Mouse (Mus musculus) heart, postnatal 0 days (tissue): Measurements from ENCODE around the gene C1ql2. TPM values are rescaled to one million over a fixed set of nuclear protein-coding genes. Genes with fewer than 3 reads are reported as not detected.

Source experiments
- ATAC-seq: fragments of 200-750 bp; cut with Nextera tagmentation; 2 replicates; pipeline ENCODE4 v1.8.0; 2017; ENCODE audit warnings: low read depth, moderate number of reproducible peaks, moderate library complexity; ENCODE audit not compliant: insufficient read depth
- DNase-seq: peaks from one replicate; pipeline ENCODE4 v3.0.0-alpha.2; 2016; ENCODE audit warnings: low spot score
- H3K27ac ChIP-seq: fragments of 300-500 bp; sonication (generic); 2 replicates; pipeline ENCODE4 v1.5.1; 2014; ENCODE audit warnings: low read depth, mild to moderate bottlenecking
- H3K27me3 ChIP-seq: fragments of 300-500 bp; sonication (generic); 2 replicates; pipeline ENCODE4 v1.6.1; 2014; ENCODE audit warnings: low read length, mixed read lengths; ENCODE audit not compliant: control insufficient read depth, insufficient read depth
- H3K36me3 ChIP-seq: fragments of 300-500 bp; sonication (generic); replicated peaks from 2 replicates; pipeline ENCODE4 v1.6.1; 2014; ENCODE audit warnings: low read length, mixed read lengths; ENCODE audit not compliant: control insufficient read depth, insufficient read depth
- H3K4me1 ChIP-seq: fragments of 300-500 bp; sonication (generic); 2 replicates; pipeline ENCODE4 v1.6.1; 2014; ENCODE audit warnings: antibody characterized with exemption; ENCODE audit not compliant: control insufficient read depth, insufficient read depth
- H3K4me2 ChIP-seq: fragments of 300-500 bp; sonication (generic); 2 replicates; pipeline ENCODE4 v1.6.1; 2014; ENCODE audit warnings: low read depth, mild to moderate bottlenecking, low read length, moderate library complexity
- H3K4me3 ChIP-seq: fragments of 300-500 bp; sonication (generic); 2 replicates; pipeline ENCODE4 v1.5.1; 2014; ENCODE audit warnings: low read depth, low read length
- H3K9ac ChIP-seq: fragments of 300-500 bp; sonication (generic); replicated peaks from 2 replicates; pipeline ENCODE4 v1.6.1; 2014; ENCODE audit warnings: low read depth, low read length, mixed read lengths
- H3K9me3 ChIP-seq: fragments of 300-500 bp; sonication (generic); replicated peaks from 2 replicates; pipeline ENCODE4 v1.6.1; 2016; ENCODE audit warnings: low read length; ENCODE audit not compliant: control insufficient read depth
- CTCF ChIP-seq: IDR thresholded peaks from 2 replicates; pipeline ENCODE4 v1.5.1; 2016; ENCODE audit warnings: antibody characterized with exemption, control low read depth, low read depth
- EP300 ChIP-seq: IDR thresholded peaks from 2 replicates; pipeline ENCODE4 v1.6.1; 2016; ENCODE audit warnings: antibody characterized with exemption, low read depth
- WGBS: fragments of 180-500 bp; shearing (Covaris S2); extraction: QIAGEN DNeasy Blood & Tissue Kit; methylation state at CpG from one replicate; pipeline ENCODE4 v1.1.7; 2014; 5-methylcytosine and 5-hydroxymethylcytosine counted together
- polyA plus RNA-seq: library from polyadenylated mRNA; unstranded; fragments of >200 nt; fragmentation: Nextera tagmentation; extraction: Ambion mirVana; gene quantifications from 2 replicates; pipeline ENCODE4 v1.2.1, GENCODE M21; 2015
- total RNA-seq: library from RNA; depleted of rRNA; stranded (reverse); fragments of >200 nt; gene quantifications from 2 replicates; pipeline ENCODE4 v1.2.3, GENCODE M21; 2014; ENCODE audit warnings: low replicate concordance; rRNA removed

C1ql2 gene
- total and polyA plus RNA-seq, 2 experiments from 2014 or later, result not detected

DNA sequence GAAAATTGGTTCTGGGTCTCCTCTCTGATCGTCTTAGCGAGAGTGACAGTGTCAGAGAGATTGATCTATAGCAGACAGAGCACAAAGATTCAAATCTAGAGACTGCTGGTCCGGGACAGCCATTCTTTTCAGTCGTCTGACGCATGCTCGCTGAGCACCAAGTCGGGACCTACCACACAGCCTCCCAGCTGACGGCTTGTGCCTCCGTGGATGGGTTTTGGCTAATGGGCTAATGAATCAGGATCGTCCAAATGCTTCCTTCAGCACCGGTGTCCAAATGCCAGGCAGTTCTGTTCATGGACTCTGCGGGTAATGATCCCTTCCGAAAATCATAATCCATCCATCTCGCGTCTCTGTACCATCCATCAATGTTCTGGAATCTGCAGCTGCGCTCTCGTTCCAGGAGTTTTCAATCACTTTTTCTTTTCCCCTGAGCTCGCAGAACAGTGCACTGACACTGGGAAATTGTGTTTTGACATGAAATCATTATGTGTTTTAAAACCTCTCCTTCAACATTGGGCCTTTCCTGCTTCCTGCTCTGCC is 44.7 kb downstream of the C1ql2 start:
- ATAC-seq (no peak), DNase-seq (no peak)
- Histone ChIP-seq H3K4me3 (no peak overlapping the region), H3K9ac (no peak overlapping the region), H3K4me2 (no peak overlapping the region), H3K27me3 (no peaks in the 10 kb centered on the region), H3K27ac (no peak overlapping the region), H3K9me3 (no peaks in the 10 kb centered on the region), H3K4me1 (no peaks in the 10 kb centered on the region), H3K36me3 (no peaks in the 10 kb centered on the region)
- TF ChIP-seq CTCF (no peak), EP300 (no peak)
- WGBS, result 78% methylated on average over 18 of the region's 18 CpGs

DNA sequence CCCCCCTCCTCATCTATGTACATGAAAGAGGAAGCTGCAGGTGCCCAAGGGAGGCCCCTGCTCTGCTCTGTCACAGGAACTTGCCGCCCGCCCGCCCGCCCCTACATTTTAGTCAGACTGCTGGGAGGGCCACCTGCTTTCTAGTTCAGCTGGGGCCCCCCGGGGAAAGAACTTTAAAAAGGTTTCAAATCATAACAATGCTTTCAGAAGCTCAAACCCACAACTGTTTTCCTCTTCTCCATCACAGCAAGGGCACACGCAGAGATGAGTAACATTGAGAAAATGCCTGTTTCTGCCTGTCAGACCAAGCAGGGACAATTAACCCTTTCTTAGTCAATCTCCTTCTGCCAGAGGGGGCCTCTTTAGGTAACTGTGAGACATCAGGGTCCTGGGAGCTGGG is 49.4 kb downstream of the C1ql2 start:
- TF ChIP-seq CTCF (no peak), EP300 (no peak)
- H3K27me3 ChIP-seq, result no peaks in the 10 kb centered on the region
- no peaks in the 10 kb centered on the region for H3K36me3 ChIP-seq
- 44% methylated on average over 6 of the region's 6 CpGs for WGBS
- no peak overlapping the region for H3K9ac ChIP-seq
- DNase-seq (no peak), ATAC-seq (no peak)
- no peaks in the 10 kb centered on the region for H3K9me3 ChIP-seq
- no peaks in the 10 kb centered on the region for H3K4me1 ChIP-seq
- H3K27ac ChIP-seq, result no peak overlapping the region
- H3K4me2 ChIP-seq, result no peak overlapping the region
- H3K4me3 ChIP-seq, result no peak overlapping the region

DNA sequence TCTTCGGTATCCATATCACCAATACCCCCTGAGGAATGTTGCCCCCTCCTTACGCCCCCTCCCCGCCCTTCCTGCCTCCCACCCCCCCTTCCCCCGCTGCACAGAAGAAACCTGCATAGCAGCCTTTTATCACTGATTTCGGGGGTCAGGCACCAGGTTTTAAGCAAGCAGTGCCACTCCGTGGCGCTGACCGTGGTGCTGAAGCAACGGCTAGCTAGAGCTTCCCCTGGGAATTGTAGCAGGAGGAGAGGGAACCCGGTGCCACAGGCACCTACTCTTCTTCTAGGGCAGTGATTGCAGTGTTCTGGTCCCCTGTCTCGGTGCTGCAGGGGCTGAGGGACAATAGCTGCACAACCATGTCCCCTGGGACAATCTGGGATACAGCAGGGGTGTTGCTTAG is 50.0 kb downstream of the C1ql2 start:
- DNase-seq (peak; percentile 16), ATAC-seq (no peak)
- Histone ChIP-seq H3K27ac (no peak overlapping the region), H3K9ac (no peak overlapping the region), H3K4me1 (no peaks in the 10 kb centered on the region), H3K4me2 (no peak overlapping the region), H3K27me3 (no peaks in the 10 kb centered on the region), H3K36me3 (no peaks in the 10 kb centered on the region), H3K4me3 (no peak overlapping the region), H3K9me3 (no peaks in the 10 kb centered on the region)
- WGBS, result 1% methylated on average over 11 of the region's 11 CpGs
- TF ChIP-seq EP300 (no peak), CTCF (no peak)

Other genes starting within 250 kb of the C1ql2 start
- gene Dbi, start 219.5 kb upstream of the C1ql2 start, total RNA-seq, result 261 and 316 TPM in 2 replicates
- 1,218 and 1,378 TPM in 2 replicates for gene Dbi, start 219.5 kb upstream of the C1ql2 start, polyA plus RNA-seq
- 11.5 TPM in 1 of 2 replicates, not detected in the other for gene 3110009E18Rik, start 219.4 kb upstream of the C1ql2 start, total RNA-seq
- gene 3110009E18Rik, start 219.4 kb upstream of the C1ql2 start, polyA plus RNA-seq, result 11.3 and 11.4 TPM in 2 replicates
- gene Steap3, start 67.9 kb upstream of the C1ql2 start, total RNA-seq, result 15.4 and 38.7 TPM in 2 replicates
- gene Steap3, start 67.9 kb upstream of the C1ql2 start, polyA plus RNA-seq, result 19.6 and 20.3 TPM in 2 replicates
- gene Marco, start 164.4 kb downstream of the C1ql2 start, total RNA-seq, result not detected in 2 replicates
- 0.12 and 0.25 TPM in 2 replicates for gene Marco, start 164.4 kb downstream of the C1ql2 start, polyA plus RNA-seq